Mouse (Mus musculus) kidney, adult 2 months (tissue): ENCODE data around the gene Hat1. TPM values are rescaled to one million over a fixed set of nuclear protein-coding genes. Genes with fewer than 3 reads are reported as not detected.

Source experiments
- DNase-seq: peaks from one replicate; pipeline ENCODE4 v3.0.0; 2021
- H3K27ac ChIP-seq: fragments of 200-500 bp; 2 replicates; pipeline ENCODE4 v1.5.1; 2012; ENCODE audit warnings: low read depth, low read length, control low read depth, inconsistent platforms; ENCODE audit not compliant: insufficient read depth
- H3K27me3 ChIP-seq: fragments of 200-500 bp; replicated peaks from 2 replicates; pipeline ENCODE4 v1.6.1; 2012; ENCODE audit warnings: mild to moderate bottlenecking, moderate library complexity, low read length, inconsistent platforms; ENCODE audit not compliant: control insufficient read depth, insufficient read depth
- H3K36me3 ChIP-seq: fragments of 200-500 bp; 2 replicates; pipeline ENCODE4 v1.6.1; 2012; ENCODE audit warnings: mild to moderate bottlenecking, moderate library complexity, low read length, inconsistent platforms; ENCODE audit not compliant: control insufficient read depth, insufficient read depth
- H3K4me1 ChIP-seq: fragments of 200-500 bp; 2 replicates; pipeline ENCODE4 v1.6.1; 2011; ENCODE audit warnings: low read length; ENCODE audit not compliant: control insufficient read depth, insufficient read depth
- H3K4me3 ChIP-seq: fragments of 200-500 bp; 2 replicates; pipeline ENCODE4 v1.5.1; 2011; ENCODE audit warnings: mild to moderate bottlenecking, low read depth, low read length, control low read depth; ENCODE audit not compliant: insufficient read depth
- CTCF ChIP-seq: fragments of 200-500 bp; conservative IDR thresholded peaks from 2 replicates; pipeline ENCODE4 v1.5.1; 2011; ENCODE audit warnings: low read depth, mild to moderate bottlenecking, control low read depth, low read length, moderate library complexity, mixed read lengths; ENCODE audit not compliant: insufficient read depth, insufficient read length
- POLR2A ChIP-seq: fragments of 200-500 bp; IDR thresholded peaks from one replicate; pipeline ENCODE4 v1.6.1; 2011; ENCODE audit warnings: low read depth, low read length, control low read depth
- WGBS: fragments of 180-500 bp; shearing (Covaris S2); methylation state at CpG from one replicate; pipeline ENCODE4 v1.1.7; 2018; 5-methylcytosine and 5-hydroxymethylcytosine counted together
- polyA plus RNA-seq: library from polyadenylated mRNA; depleted of rRNA; stranded (reverse); fragments of >200 nt; gene quantifications from 2 replicates; pipeline ENCODE4 v1.2.3, GENCODE M21; 2012

Gene Hat1
- polyA plus RNA-seq, 1 experiment: 7.7 TPM

DNA sequence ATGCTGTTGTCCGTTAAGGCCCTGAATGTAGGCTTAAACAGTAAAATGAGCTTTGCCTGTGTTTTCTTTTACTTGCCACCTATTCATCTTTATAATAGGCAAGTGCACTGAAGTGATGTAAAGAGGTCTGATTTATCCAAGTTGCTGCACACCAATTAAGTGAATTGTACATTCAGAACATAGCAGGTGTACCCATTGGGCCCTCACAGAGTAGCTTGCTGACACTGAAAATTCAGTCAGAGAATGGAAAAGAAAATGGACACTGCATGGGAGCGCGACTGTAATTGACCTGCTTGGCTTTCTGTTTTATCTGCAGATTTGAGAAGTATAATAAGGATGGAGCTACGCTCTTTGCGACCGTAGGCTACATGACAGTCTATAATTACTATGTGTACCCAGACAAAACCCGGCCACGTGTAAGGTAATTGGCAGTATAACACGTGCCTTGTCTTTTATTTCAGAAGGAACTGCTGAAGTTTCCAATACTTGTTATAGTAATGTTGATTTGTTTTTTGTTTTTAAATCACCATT is 32.2 kb downstream of the Hat1 start:
- 96% methylated on average over 9 of the region's 9 CpGs for WGBS
- Histone ChIP-seq H3K27ac (no peak overlapping the region), H3K27me3 (no peaks in the 10 kb centered on the region), H3K4me3 (no peak overlapping the region), H3K36me3 (no peaks in the 10 kb centered on the region), H3K4me1 (no peaks in the 10 kb centered on the region)
- TF ChIP-seq POLR2A (no peak), CTCF (no peak)
- DNase-seq: no peak

DNA sequence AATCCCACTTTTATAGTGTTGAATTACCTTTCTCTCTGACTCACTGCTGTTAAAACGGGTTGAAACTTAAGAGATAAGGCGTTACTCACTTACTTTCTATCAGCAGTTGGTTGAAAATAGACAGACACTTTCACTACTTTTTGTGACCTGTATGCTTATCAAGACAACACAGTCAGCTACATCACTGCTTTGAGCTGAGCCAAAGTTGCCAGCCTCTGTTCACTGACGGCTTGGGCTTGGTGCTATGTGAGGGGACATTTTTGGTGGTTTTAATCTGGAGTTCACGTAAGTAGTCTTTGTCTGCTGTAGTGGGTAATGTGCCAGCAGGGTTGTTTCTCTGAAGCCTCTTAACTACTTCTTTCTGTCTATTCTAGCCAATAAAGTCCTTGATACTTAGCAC is 35.8 kb downstream of the Hat1 start:
- no peak overlapping the region for H3K4me3 ChIP-seq
- no peaks in the 10 kb centered on the region for H3K36me3 ChIP-seq
- H3K4me1 ChIP-seq: no peaks in the 10 kb centered on the region
- TF ChIP-seq CTCF: no peak
- no peak for TF ChIP-seq POLR2A
- H3K27me3 ChIP-seq: no peaks in the 10 kb centered on the region
- no peak overlapping the region for H3K27ac ChIP-seq
- 89% methylated on average over 4 of the region's 4 CpGs for WGBS
- no peak for DNase-seq

GRCm38 (mm10) chr2:71435440-71435839 is 46.7 kb downstream of the Hat1 start:
- no peak for TF ChIP-seq POLR2A
- no peak for TF ChIP-seq CTCF
- Histone ChIP-seq H3K27me3 (no peaks in the 10 kb centered on the region), H3K4me3 (no peak overlapping the region), H3K27ac (no peak overlapping the region), H3K36me3 (peaks cover 3% of the 10 kb centered on the region; the same call in 1 of the 2 replicates), H3K4me1 (no peaks in the 10 kb centered on the region)
- 95% methylated on average over 4 of the region's 4 CpGs for WGBS
- DNase-seq: no peak

- no peak for TF ChIP-seq POLR2A
- TF ChIP-seq CTCF: no peak
- no peak overlapping the region for H3K4me3 ChIP-seq
- WGBS: 47% methylated on average over 2 of the region's 2 CpGs
These were observed 54.6 kb downstream of the Hat1 start for GRCm38 (mm10) chr2:71443376-71443775.

GRCm38 (mm10) chr2:71445536-71446196 is 56.9 kb downstream of the Hat1 start:
- H3K4me3 ChIP-seq: no peak overlapping the region
- no peaks in the 10 kb centered on the region; the same call in 1 of the 2 replicates for H3K36me3 ChIP-seq
- DNase-seq: no peak
- 67% methylated on average over 17 of the region's 17 CpGs for WGBS
- H3K27ac ChIP-seq: no peak overlapping the region
- TF ChIP-seq POLR2A (no peak), CTCF (no peak)
- no peaks in the 10 kb centered on the region for H3K27me3 ChIP-seq
- no peaks in the 10 kb centered on the region for H3K4me1 ChIP-seq

More at GRCm38 (mm10) chr2:71443376-71443775, 54.6 kb downstream of the Hat1 start:
- no peak for DNase-seq
- Histone ChIP-seq H3K4me1 (no peaks in the 10 kb centered on the region), H3K27me3 (no peaks in the 10 kb centered on the region), H3K36me3 (peaks cover 2% of the 10 kb centered on the region; the same call in 1 of the 2 replicates), H3K27ac (no peak overlapping the region)

DNA sequence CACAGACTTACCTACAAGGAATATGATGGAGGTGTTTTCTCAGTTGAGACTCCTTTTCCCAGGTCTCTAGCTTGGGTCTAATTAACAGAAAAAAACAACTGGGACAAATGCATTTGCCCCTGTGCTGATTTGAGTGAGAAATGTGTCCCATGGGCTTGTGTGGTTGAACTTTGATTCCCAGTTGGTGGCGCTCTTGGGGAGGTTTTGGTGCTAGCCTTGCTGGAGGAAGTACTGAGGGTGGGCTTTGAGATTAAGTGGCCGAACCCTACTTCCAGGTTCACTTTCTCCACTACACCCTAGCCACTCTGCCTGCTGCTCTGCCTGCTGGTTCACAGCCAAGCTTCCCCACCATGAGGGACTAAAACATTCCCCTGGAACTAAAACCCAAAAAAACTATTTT is 60.8 kb downstream of the Hat1 start:
- Histone ChIP-seq H3K27me3 (no peaks in the 10 kb centered on the region), H3K4me1 (no peaks in the 10 kb centered on the region), H3K4me3 (no peak overlapping the region), H3K27ac (no peak overlapping the region), H3K36me3 (no peaks in the 10 kb centered on the region)
- no peak for TF ChIP-seq POLR2A
- 19% methylated on average over 2 of the region's 2 CpGs for WGBS
- no peak for DNase-seq

GRCm38 (mm10) chr2:71451761-71452160 is 63.0 kb downstream of the Hat1 start:
- H3K36me3 ChIP-seq: no peaks in the 10 kb centered on the region
- H3K27ac ChIP-seq: no peak overlapping the region
- H3K4me3 ChIP-seq: no peak overlapping the region
- WGBS: 68% methylated on average over 5 of the region's 5 CpGs
- DNase-seq: no peak
- TF ChIP-seq POLR2A (no peak), CTCF (no peak)
- H3K27me3 ChIP-seq: no peaks in the 10 kb centered on the region
- no peaks in the 10 kb centered on the region for H3K4me1 ChIP-seq
